Mouse (Mus musculus) left cerebral cortex, adult 2 months (tissue): ENCODE measurements around the gene Hoxa5. TPM values are rescaled to one million over a fixed set of nuclear protein-coding genes. Genes with fewer than 3 reads are reported as not detected.

Source experiments
- DNase-seq, 2 experiments: peaks; one replicate each; pipeline ENCODE4 v3.0.0; 2021 to 2022; ENCODE audit warnings: low spot score in 2 of 2, mixed read lengths in 1 of 2; ENCODE audit errors: extremely low spot score in 1 of 2
- H3K27ac ChIP-seq: fragments of 200-600 bp; 2 replicates; pipeline ENCODE4 v1.8.1; 2022
- H3K4me3 ChIP-seq: fragments of 200-600 bp; 2 replicates; pipeline ENCODE4 v1.8.1; 2022
- CTCF ChIP-seq: fragments of 200-600 bp; IDR thresholded peaks from 2 replicates; pipeline ENCODE4 v1.8.1; 2022; ENCODE audit warnings: antibody characterized with exemption, mild to moderate bottlenecking, moderate library complexity
- intact Hi-C: fragments of 180-260 bp; cut with DNase I; formaldehyde crosslinking; loops from one replicate; pipeline ENCODE4 v1.15.1; 2025
- total RNA-seq, 2 experiments: library from RNA; stranded (reverse); gene quantifications; 2 replicates each; pipeline ENCODE4 v1.2.3; 2021

The Hoxa5 gene
- total RNA-seq, 2 experiments from 2014 or later = not detected

DNA sequence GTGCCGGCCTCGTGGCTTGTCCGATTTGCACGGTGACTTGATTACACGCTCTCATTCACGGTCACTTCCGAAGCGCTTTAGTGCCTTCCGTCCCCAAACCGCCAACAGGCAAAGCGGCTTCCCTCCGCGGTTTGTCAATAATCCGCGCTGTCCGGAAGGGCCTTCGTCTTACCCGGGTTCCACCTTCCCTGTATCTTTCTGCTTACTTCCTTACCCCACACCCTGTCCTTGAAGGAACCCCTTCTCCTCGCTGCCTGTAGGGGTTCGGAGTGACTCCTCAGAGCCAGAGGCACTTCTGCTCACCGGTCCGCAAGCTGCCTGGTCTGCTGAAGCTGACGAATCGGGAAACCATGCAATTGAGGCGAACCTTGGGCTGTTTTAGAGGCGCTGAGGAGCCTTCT lies 42.0 kb upstream of the Hoxa5 start:
- no peak for TF ChIP-seq CTCF
- H3K27ac ChIP-seq = no peak overlapping the region
- no peak overlapping the region for H3K4me3 ChIP-seq
- DNase-seq = no peak
- intact Hi-C loops = no loop called here

- H3K27ac ChIP-seq = no peak within 1 kb of the TSS
- DNase-seq = no peak
- no peak within 1 kb of the TSS for H3K4me3 ChIP-seq
- intact Hi-C loops = no loop called here
- no peak for TF ChIP-seq CTCF
These were observed 41.4 kb upstream of the Hoxa5 start, which contains the start of gene Hoxa11 for GRCm38 (mm10) chr6:52245757-52246142. TSS of gene Hoxa11 (minus strand) at chr6:52245810.

GRCm38 (mm10) chr6:52245040-52245756 lies 40.8 kb upstream of the Hoxa5 start:
- TF ChIP-seq CTCF = no peak
- Histone ChIP-seq H3K27ac (no peak overlapping the region), H3K4me3 (no peak overlapping the region)
- intact Hi-C loops = no loop called here
- no peak for DNase-seq

GRCm38 (mm10) chr6:52244471-52245039 lies 40.2 kb upstream of the Hoxa5 start:
- intact Hi-C loops = no loop called here

GRCm38 (mm10) chr6:52243681-52244121 lies 39.3 kb upstream of the Hoxa5 start:
- Histone ChIP-seq H3K4me3 (no peak overlapping the region), H3K27ac (no peak overlapping the region)
- intact Hi-C loops = no loop called here
- TF ChIP-seq CTCF = no peak
- DNase-seq = no peak

More at GRCm38 (mm10) chr6:52244471-52245039, 40.2 kb upstream of the Hoxa5 start:
- no peak overlapping the region for H3K27ac ChIP-seq
- no peak for DNase-seq
- H3K4me3 ChIP-seq = no peak overlapping the region
- TF ChIP-seq CTCF = no peak

DNA sequence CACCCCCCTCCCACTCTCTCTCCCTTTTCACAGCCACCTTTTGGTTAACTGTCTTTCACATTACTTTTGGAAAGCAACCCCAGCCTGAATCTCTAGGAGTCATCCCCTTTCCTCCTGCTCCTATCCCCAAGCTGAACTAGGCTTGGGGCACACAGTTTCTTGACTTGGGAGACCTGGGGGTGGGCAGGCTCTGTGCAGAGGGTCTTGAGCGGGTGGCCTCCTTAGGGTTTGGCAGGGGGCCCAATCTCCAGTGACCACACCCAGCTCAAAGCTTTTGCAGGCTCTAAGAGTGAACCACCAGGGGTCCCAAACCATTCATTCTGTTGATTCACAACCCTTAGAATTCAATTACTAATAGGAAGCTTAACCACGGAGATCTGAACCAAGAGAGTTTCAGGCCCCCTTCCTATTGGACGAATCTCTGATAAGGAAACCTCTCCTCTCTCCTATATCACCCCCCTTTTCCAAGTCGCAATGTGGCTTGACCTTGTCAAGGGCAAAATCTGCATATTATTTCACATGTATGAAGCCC lies 38.5 kb upstream of the Hoxa5 start:
- TF ChIP-seq CTCF = no peak
- Histone ChIP-seq H3K27ac (no peak overlapping the region), H3K4me3 (no peak overlapping the region)
- intact Hi-C loops = no loop called here
- no peak for DNase-seq

DNA sequence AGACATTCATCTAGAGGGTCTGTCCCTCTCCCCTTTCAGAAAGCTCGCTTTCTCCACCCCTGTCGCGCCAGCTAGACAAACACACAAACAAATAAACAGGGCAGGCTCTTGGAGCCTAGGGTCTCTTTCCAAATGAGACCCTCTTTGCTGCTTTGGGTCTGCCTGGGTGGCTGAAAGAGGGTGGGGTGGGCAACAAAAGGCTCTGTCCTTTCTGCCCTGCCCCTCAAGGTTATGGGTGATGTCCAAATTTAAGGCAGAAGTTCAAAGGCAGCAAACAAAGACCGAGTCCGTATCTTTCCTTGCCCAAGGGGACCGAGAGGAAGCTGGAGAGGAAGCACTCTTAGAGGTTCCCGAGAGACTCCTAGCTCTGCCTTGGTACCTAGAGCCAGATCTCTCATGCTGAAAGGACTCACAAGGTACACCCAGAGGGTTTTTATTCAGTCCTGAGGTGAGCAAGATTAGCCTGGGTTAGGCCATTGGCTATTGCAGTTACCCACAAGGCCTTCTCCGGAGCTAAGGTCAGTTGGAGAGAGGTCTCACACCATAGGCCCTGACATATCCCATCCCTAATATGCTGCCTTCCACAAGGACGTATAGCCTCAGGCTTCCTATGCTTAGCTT lies 36.7 kb upstream of the Hoxa5 start:
- Histone ChIP-seq H3K27ac (no peak overlapping the region), H3K4me3 (no peak overlapping the region)
- no peak for DNase-seq
- intact Hi-C loops = no loop called here
- TF ChIP-seq CTCF = no peak

DNA sequence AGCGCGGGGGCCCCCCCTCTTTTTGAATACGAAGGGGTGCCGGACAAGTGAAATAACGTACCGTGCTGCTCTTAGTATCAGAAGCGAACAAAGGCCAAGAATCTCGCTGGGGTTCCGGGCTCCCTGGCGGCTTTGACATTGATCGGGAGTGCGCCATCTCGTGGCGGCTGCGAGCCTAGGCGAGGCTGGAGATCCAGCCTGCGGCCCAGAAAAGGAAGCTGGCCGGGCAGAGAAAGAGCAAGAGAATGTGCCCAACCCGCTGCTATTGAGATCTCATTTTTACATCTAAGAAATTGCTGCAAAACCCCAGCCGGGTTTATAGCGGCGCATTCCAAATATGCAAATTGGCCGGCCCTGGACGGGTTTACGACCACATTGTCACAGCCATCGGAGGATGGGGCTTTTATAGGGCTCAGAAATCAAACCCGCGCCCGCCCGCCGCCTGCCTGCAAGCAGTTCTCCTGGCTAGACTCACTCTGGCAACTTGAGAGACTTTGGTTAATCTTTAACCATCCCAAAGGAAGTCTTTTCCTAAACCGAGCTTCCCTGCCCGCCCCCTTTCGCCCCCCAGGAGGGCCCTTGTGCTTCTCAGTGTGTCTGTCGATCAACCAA lies 36.1 kb upstream of the Hoxa5 start, which contains the start of gene Hoxa10:
TSS of gene Hoxa10 (minus strand) at position 466 of the 612 bp plus-strand sequence.
- DNase-seq = no peak
- H3K27ac ChIP-seq = no peak within 1 kb of the TSS
- peak; percentile 59 for TF ChIP-seq CTCF
- intact Hi-C loops = no loop called here
- H3K4me3 ChIP-seq = no peak within 1 kb of the TSS

DNA sequence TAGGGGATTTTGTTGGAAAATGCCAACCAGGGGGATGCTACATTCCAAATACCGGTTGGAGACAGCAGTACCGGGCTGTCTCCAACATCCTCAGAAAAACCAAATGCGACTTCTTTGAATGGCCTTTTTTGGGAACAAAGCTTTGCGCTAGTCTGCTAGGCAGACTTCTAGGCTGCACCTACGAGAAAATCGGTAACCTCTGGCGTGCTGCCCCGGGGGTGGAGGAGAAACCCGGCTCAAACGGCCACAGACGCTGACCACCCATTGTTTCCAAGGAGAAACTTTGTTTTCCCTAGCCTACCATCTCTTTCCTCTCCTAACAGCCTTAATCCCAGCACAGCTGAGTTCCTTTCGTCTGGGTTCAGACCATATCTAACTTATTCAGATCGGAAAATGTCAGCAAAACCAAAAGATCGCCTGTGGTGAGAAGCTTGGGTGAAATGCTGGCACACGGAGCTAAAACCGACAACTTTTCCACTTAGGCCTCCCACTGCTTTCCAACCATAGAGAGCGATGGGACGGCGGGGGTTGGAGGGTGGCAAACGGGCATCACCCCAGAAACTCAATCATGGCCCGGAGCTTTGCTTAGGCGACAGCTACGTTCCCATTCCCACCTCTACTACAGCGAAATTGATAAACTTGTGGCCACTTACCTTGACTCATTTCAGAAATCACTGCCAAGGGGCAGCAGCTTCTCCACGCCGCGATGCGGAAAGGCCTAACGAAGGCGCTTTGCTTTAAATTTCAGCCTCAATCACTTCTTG lies 35.4 kb upstream of the Hoxa5 start:
- no peak overlapping the region for H3K4me3 ChIP-seq
- no peak for DNase-seq
- H3K27ac ChIP-seq = no peak overlapping the region
- no peak for TF ChIP-seq CTCF
- intact Hi-C loops = no loop called here

GRCm38 (mm10) chr6:52238976-52239375 lies 34.6 kb upstream of the Hoxa5 start:
- TF ChIP-seq CTCF = no peak
- no peak overlapping the region for H3K4me3 ChIP-seq
- no peak for DNase-seq
- intact Hi-C loops = no loop called here
- no peak overlapping the region for H3K27ac ChIP-seq

GRCm38 (mm10) chr6:52238155-52238545 lies 33.8 kb upstream of the Hoxa5 start:
- Histone ChIP-seq H3K27ac (no peak overlapping the region), H3K4me3 (no peak overlapping the region)
- intact Hi-C loops = no loop called here
- no peak for DNase-seq
- TF ChIP-seq CTCF = no peak
